Mouse (Mus musculus) left cerebral cortex, postnatal 14 days (tissue): ENCODE data around the gene Scyl1. TPM values are rescaled to one million over a fixed set of nuclear protein-coding genes. Genes with fewer than 3 reads are reported as not detected.
A peak's percentile ranks its signal among the peaks of the same experiment; 100 is the strongest.
"Not testable (repeated sequence)": the region's sequence is repeated elsewhere in the genome, so short reads cannot be mapped to it uniquely, and the experiment has no call there.

ENCODE experiments used
- DNase-seq, 2 experiments: peaks; one replicate each; pipeline ENCODE4 v3.0.0; 2021 to 2022; ENCODE audit warnings: low spot score in 2 of 2, mixed read lengths in 1 of 2
- intact Hi-C: fragments of 180-260 bp; cut with DNase I; formaldehyde crosslinking; loops from one replicate; pipeline ENCODE4 v1.15.1; 2025
- total RNA-seq, 2 experiments: library from RNA; stranded (reverse); gene quantifications; 2 replicates each; pipeline ENCODE4 v1.2.3; 2021

Scyl1 gene
- total RNA-seq, 2 experiments from 2014 or later, result 77.7 to 79.5 TPM

DNA sequence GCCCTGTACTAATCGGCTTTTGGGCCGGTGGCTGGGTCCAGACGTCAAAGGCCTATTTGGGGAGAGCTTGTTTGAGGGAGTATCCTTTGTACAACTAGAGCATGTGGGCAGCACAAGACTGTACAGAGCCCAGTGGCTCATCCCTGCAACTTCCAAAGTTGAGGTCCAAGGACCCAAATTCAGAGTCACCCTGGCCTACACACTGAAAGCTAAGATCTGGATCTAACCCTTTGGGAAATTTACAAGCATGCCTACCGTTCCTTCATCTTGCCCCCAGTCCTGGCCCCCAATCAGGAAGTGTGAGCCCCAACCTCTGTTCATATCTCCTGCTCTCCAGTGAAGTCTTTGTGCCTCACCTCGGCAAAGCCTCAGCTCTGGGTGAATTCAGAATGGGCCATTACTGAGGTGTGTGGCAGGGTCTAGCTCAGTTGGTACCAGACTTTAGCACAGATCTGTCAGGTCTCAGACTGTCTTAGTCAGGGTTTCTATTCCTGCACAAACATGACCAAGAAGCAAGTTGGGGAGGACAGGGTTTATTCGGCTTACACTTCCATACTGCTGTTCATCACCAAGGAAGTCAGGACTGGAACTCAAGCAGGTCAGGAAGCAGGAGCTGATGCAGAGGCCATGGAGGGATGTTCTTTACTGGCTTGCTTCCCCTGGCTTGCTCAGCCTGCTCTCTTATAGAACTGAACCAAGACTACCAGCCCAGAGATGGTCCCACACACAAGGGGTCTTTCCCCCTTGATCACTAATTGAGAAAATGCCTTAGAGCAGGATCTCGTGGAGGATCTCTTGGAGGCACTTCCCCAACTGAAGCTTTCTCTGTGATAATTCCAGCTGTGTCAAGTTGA lies 22.9 kb upstream of the Scyl1 start:
- intact Hi-C loops, result loop anchor here (1.0 to 2.0 kb wide), 2 partner anchors 56 to 83 kb away; partner anchors contain the start of gene Slc25a45
- not testable (repeated sequence) for DNase-seq

GRCm38 (mm10) chr19:5793116-5793515 lies 21.9 kb upstream of the Scyl1 start:
- peak; percentile 58 to 70 for DNase-seq
- intact Hi-C loops, result loop anchor here (1.0 to 2.0 kb wide), 2 partner anchors 57 to 84 kb away; partner anchors contain the start of gene Slc25a45

GRCm38 (mm10) chr19:5791329-5791728 lies 20.1 kb upstream of the Scyl1 start:
- intact Hi-C loops, result no loop called here
- no peak for DNase-seq

- no peak for DNase-seq
- intact Hi-C loops, result no loop called here
Measured at GRCm38 (mm10) chr19:5789066-5789465, 17.8 kb upstream of the Scyl1 start.

DNA sequence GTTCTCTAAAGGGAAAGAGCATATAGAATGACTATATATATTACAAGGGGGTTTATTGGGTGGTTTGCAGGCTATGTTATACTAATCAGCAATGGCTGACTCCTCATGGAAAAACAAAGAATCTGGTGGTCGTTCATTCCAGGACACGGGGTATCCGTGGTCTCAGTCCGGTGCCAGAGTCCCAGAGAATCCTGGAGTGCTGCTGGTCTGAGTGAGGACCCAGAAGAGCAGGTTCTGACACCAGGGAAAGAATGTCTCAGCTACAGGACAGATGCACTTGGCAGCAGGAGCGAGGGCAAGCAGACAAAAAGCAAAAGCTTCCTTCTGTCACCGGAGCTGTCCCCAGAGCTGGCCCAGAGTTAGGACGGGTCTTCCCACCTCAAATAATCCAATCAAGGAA lies 17.4 kb upstream of the Scyl1 start:
- intact Hi-C loops, result no loop called here
- DNase-seq, result no peak

DNA sequence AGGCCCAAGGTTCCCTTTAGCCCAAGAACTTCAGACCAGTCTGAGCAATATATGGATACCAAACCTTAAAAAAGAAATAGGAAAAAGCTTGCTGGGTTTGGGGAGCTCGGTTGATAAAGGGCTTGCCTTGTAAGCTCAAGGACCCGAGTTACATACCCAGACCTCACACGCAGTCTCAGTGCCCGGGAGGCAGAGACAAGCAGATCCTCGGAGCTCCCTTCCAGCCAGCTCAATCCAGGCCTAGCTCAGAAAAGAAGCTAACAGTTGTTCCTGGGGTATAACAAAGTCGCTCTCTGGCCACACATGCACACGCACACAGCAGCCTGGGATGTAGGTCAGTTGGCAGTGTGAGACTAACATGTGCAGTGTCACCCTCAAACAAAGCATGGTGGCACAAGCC lies 16.7 kb upstream of the Scyl1 start:
- no peak for DNase-seq
- intact Hi-C loops, result loop anchor here (2.0 kb wide), 1 partner anchor 91 kb away; no protein-coding TSS in a partner anchor

DNA sequence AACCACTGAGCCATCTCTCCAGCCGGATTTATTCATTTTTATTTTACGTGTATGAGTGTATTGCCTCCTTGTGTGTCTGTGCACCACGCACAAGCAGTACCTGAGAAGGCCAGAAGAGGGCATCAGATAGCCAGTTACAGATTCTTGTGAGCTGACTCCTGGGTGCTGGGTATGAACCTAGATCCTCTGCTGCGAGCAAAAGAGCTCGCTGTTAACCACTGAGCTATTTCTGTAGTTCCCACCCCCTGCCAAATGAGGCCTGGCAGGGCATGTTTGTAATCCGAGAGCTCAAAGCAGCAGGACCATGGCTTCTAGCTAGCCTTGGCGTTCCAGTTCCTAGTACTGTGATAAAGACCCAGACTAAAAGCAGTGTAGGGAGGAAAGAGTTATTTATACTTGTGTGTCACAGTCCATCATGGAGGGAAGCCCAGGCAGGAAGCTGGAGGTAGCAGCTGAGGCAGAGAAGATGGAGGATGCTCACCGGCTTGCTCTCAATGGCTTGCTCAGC lies 16.0 kb upstream of the Scyl1 start:
- intact Hi-C loops, result loop anchor here (2.0 kb wide), 1 partner anchor 92 kb away; no protein-coding TSS in a partner anchor
- peak; percentile 90 to 96 for DNase-seq

DNA sequence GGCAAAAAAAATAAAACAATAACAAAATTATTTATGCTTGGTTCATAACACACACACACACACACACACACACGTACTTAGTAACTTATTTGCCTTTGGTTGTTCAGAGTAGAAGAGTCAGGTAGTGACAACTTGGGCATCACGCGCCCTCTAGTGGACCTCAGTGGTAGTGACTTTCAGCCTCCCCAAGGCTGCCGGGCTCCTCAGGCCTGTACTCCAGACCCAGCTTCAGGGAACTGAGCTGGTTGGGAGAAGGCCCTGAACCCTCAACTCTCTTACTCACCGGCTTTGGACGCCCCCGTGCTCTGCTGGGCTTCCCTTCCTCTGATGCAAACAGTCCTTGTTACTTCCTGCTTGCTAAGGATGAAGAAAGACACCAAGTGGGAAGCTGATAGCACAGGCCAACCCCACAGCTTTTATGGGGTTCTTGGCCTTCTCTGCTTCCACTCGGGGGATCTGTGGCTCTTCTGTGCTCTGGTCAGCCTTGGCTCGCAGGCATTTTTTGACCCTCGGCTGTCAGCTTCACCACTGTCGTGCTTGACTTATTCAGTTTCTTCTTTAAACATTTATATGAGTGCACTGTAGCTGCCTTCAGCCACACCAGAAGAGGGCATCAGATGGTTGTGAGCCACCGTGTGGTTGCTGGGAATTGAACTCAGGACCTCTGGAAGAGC lies 15.4 kb upstream of the Scyl1 start:
- peak; percentile 90 to 92 for DNase-seq
- intact Hi-C loops, result loop anchor here (2.0 kb wide), 1 partner anchor 92 kb away; no protein-coding TSS in a partner anchor

GRCm38 (mm10) chr19:5784958-5785577 lies 13.8 kb upstream of the Scyl1 start:
- intact Hi-C loops, result loop anchor here (5.0 kb wide), 2 partner anchors 73 to 172 kb away; no protein-coding TSS in a partner anchor

DNA sequence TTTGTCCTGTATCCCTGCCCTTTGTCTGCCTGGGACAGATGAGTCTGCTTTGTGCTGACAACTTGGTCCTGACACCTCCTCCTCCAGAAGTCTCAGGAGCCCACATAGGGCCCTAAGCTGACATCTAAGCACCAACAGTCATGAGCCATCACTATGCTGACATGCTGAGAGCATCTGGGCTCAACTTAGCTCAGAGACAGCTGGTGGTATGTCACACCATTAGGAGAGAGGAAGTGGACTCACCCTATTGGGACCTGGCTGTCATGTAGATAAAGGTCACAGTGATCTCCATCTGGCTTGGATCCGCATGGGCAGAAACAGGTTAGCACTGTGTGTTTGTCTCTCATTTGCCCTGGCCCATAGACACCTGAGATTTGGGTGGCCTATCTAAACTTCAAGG lies 10.9 kb upstream of the Scyl1 start:
- DNase-seq, result no peak
- intact Hi-C loops, result loop anchor here (5.0 kb wide), 2 partner anchors 70 to 175 kb away; no protein-coding TSS in a partner anchor

More at GRCm38 (mm10) chr19:5784958-5785577, 13.8 kb upstream of the Scyl1 start:
- DNase-seq, result no peak

DNA sequence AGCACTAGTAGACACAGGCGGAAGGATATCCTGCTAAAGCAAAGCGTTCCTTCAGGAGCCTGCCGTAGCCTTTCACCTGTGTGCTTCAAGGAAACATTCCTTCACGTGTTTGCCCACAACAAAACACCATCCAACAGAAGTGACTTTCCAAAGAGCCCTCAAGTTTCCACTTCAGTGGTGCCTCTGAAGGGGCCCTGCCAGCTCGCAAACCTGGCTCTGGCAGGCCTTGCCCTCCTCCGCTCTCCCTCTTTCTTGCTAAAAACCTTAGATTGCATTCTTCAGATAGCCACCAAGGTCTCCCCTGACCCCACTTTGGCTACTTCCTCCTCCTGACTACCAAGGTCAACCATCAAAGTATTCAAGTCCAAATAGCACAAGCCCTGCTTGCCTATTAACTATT lies 10.3 kb upstream of the Scyl1 start:
- intact Hi-C loops, result loop anchor here (5.0 kb wide), 2 partner anchors 69 to 176 kb away; no protein-coding TSS in a partner anchor
- no peak for DNase-seq

- no peak for DNase-seq
- intact Hi-C loops, result loop anchor here (5.0 kb wide), 2 partner anchors 68 to 177 kb away; no protein-coding TSS in a partner anchor
Measured at GRCm38 (mm10) chr19:5780203-5780602, 9.0 kb upstream of the Scyl1 start.

GRCm38 (mm10) chr19:5778312-5778711 lies 7.1 kb upstream of the Scyl1 start:
- intact Hi-C loops, result no loop called here
- no peak for DNase-seq

DNA sequence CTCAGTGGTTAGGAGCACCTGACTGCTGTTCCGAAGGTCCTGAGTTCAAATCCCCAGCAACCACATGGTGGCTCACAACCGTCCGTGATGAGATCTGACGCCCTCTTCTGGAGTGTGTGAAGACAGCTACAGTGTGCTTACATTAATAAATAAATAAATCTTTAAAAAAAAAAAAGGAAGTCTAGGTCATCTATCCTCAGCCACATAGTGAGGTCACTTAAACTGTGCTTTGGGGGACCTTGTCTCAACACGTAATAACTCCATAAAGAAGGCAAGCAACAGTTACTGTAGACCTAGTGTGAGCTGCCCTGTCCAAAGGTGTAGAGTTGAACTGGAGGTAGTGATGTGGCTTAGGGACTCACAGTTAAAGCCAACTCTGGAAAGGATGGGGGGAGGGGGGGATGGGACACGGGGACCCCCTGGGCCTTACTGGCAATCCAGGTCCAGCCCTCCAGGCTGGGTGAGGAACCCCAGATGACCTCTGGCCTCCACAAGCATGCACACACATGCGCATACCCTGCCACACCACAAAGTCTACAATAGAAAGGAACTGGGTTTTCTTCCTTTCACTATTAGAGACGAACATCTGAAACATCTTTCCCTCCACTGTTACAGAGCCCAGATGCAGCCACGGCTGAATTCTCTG lies 6.3 kb upstream of the Scyl1 start:
- intact Hi-C loops, result no loop called here
- no peak for DNase-seq

- intact Hi-C loops, result loop anchor here (5.0 kb wide), 1 partner anchor 43 kb away; the partner anchor contains the start of genes Ehbp1l1 and Fam89b
- no peak for DNase-seq
Measured at GRCm38 (mm10) chr19:5770311-5770710, 908 bp downstream of the Scyl1 start.

DNA sequence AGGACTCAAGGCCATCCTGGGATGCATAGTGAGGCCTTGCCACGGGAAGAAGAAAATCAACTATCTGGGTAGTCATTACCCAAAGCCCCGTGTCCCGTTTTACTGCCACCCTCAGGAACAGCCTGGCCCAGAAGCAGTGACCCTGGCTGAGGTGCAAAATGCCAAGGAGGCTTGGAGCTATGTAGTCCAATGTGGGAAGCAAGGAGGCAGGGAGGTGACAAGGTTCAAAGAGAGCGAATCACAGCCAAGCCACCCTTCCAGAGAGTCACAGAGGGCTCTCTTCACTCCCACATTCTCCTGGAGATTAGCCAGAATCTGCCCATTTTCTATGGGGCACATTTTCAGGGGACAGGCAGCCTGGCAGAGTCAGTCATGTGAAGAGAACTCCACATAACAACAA lies 3.9 kb downstream of the Scyl1 start:
- intact Hi-C loops, result no loop called here
- DNase-seq, result no peak

DNA sequence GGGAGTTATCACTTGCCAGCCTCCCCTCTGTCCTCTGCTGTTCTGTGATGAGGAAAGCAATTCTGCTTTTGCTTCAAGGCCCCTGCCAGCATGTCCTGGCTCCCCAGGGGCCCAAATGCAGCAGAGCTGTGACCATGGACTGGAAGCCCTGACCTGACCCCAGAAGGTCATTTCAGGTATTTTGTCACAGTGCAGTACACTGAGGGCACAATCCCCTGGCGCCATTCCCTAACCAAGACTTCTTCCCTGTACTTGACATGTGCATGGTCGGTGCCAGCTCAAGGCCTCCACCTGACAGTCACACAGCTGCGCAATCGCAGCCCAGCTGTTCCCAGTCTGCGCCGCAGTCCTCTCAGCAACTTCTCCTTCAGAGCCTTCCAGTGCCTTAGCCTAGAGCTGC lies 8.1 kb downstream of the Scyl1 start:
- intact Hi-C loops, result no loop called here
- no peak for DNase-seq

- intact Hi-C loops, result no loop called here
- DNase-seq, result no peak
Measured at GRCm38 (mm10) chr19:5758878-5759403, 12.3 kb downstream of the Scyl1 start.
